Mouse (Mus musculus) natural killer cell, adult 2 months (primary cell): ENCODE results near the gene Slc9b1.
A peak's percentile ranks its signal among the peaks of the same experiment; 100 is the strongest.

Source experiments
- DNase-seq, 2 experiments: peaks; one replicate each; pipeline ENCODE4 v3.0.0; 2022; ENCODE audit warnings: low spot score in 2 of 2

Slc9b1 gene

DNA sequence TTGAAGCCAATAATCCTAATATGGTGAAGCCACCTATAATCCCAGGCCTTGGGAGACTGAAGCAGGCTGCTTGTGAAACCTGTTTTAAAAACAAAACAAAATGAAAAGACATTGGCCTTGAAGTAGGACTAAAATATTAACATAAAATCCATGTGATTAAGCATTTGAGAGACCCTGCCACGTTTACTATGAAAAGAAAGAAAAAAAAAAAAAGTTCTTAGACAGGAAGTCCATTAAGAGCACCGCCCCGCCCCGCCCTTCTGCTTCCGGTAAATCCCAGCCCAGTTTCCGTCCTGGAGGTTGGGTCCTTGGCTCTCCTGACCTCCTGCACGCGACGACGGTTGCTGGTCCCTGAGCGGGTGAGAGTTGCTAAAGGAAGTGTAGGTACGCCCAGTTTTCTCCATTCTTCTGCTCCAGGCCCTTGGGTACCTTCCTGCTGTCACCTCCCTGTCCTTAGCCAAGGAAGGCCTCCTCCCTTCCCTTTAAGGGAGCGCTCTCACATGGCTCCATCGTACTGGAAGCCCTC lies at the start of gene Slc9b1:
Gene Slc9b1, plus strand, starts transcription at position 291 of the 526 bp plus-strand sequence.
- no peak for DNase-seq

GRCm38 (mm10) chr3:135298560-135298959 lies 49.3 kb upstream of the Slc9b1 start:
- DNase-seq, result no peak

DNA sequence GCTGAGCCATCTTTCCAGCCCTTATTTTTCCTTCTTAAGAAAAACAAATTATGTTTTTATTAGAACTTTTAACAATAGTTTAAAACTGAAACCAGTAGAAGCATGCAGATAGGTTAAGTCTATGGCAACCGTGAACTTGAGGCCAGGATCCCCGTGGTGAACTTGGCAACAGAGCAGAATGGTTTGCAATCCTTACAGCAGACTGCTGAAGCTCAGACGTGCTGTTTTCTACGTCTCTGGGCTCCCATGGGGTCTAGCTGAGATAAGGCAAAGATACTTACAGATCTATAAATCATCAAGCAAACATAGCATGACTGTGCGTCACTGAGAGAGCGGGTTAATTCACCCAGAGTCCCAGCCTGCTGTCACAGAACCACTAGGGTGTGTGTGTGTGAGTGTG lies 47.7 kb upstream of the Slc9b1 start:
- no peak for DNase-seq

DNA sequence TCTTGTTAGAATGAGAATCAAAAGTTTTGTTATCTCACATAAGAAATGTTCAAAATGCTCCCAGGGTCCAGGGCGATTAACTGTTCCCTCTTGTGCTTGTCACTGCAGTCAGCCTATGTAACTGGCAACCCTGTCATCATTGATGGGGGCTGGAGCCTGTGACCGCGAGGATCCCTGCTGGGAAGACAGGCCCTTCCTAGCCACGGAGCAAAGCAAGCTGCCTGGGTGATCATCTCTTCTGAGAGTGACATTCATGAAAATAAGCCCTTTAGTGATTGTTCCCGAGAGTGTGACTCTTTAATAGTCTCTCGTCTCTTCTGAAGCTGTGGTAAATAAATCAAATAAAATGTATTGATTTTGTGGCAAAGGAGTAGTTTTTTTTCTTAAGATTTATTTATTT lies 43.8 kb upstream of the Slc9b1 start:
- no peak for DNase-seq

- DNase-seq, result no peak
Observed at GRCm38 (mm10) chr3:135304566-135304965, 43.3 kb upstream of the Slc9b1 start.

DNA sequence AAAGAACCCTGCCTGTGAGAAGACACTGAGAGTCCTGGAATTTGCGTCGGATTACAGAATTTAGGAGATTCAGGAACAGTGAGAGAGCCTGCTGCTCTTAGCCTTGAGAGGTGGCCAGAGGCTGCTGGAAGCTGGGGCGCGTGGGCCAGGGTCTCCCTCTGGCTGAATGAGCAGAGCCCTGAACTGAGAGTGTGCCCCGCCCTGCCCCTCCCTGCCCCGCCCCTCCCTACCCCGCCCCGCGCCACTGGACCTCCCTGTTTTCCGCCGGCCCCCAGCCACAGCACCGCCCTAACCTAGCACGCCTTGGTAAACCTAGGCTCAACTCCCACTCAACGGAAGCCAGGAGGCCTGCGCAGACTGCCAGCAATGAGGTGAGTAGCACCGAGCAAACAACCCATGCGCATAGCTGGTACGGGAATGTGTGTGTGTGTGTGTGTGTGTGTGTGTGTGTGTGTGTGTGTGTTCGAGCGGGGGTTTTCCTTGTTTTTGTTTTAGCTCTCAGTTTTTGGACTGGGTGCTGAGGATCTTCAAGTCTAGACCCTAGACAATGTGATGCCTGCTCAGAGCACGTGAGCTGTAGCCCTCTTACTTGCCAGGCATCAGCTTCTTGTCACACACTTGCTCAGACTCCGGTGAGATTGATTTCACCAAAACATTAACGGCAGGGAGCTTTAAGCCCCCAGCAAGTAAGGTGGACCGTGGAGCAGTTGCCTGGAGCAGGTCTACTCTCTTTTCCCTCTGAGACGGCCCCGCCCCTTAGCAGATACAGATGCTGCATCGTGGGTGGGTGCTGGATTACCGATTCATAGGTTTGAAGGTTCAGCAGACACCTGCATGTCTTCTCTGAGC lies 40.2 kb upstream of the Slc9b1 start, which contains the start of gene Slc9b2:
Gene Slc9b2, plus strand, starts transcription at position 290 of the 849 bp plus-strand sequence.
- DNase-seq, result peak in 1 of 2 experiments; percentile 18

DNA sequence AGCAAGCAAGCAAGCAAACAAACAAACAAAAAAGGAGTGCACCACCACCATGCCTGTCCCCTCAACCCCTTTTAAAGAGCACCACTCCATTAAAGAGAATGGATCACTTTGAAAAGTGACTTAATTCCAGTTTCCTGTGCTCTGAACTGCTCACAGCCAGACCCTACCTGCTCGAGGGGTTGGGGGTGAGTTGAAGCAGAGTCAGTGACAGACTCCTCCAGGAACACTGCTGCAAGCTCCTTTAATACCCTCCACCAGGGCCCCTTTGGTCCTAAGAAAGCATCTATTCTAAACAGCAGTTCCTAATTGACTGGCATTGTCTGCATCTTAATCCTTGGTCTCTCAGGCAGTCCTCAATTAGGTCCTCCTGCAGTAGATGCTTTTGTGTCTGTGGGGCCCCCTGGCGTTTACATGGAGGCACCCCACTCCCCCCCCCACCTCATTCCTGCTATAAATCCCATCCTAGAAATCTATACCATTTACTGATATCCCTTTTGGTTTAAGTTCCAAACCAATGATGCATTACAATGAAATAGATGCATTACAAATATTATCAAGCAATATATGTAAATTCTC lies 34.8 kb upstream of the Slc9b1 start:
- DNase-seq, result no peak

GRCm38 (mm10) chr3:135313727-135314126 lies 34.1 kb upstream of the Slc9b1 start:
- no peak for DNase-seq

GRCm38 (mm10) chr3:135314811-135315210 lies 33.0 kb upstream of the Slc9b1 start:
- DNase-seq, result no peak

DNA sequence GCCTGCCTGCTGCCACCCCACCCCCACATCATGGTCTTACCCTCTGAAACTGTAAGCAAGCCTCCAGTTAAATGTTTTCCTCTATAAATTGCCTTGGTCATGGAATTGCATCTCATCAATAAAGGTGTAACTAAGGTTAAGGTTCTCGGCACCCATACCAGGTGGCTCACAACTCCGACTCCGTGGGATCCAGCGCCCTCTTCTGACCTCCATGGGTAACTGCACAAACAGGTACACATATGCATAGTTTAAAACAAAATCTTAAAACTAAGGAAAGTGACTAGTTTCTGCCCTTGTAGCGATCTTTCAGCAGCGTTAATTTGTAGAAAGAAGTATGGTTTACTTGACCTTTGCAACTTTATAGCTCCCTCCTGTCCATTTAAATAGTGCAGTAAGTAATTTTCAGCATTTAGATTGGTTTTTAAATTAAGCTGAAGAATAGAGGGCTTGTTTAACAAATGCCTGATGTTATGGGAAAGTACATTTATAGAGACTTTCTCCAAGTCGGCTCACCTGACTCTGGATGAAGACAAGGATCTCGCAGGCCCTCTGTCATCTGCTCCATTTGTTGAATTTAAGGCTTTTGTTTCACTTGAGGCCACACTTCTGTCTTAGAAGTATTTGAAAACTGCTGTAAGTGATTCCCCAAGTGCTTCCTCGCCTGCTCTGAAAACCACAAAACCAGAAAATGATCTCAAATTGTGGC lies 32.0 kb upstream of the Slc9b1 start:
- DNase-seq, result no peak

DNA sequence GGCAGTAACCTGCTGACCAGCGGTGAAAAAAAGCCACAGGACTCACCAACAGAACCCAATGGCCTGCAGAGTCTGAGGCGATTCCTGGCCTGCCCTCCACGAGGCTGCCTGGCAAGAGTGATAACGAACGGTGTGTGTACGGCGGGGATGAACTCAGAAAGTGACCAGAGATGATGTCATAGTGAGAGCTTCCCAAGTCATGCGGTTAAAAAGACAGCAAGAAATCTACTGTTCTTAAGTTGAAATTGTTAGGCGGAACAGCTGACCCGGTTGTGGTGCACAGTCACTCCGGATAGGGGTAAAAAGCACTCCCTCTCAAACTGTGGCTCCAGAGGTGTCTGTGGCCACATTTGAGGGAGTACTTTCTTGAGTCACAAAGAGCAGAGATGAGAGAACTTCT lies 29.5 kb upstream of the Slc9b1 start:
- no peak for DNase-seq

GRCm38 (mm10) chr3:135324354-135324753 lies 23.5 kb upstream of the Slc9b1 start:
- DNase-seq, result no peak

DNA sequence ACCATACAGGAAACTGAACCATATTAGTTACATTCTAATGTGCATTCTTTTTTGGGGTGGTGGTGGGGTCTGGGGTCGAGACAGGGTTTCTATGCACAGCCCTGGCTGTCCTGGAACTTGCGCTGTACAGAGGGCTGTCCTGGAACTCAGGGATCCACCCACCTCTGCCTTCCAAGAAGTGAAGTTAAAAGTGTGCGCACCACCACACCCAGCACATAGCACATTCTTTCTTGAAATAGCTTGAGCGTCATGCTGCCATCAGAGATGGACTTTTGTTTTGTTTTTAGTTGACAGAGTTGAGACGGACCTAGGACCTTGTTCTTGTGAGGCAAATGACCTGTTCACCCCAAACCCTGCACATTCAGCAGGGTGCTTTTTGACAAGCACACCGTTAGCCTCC lies 20.7 kb upstream of the Slc9b1 start:
- DNase-seq, result no peak

GRCm38 (mm10) chr3:135327601-135328000 lies 20.2 kb upstream of the Slc9b1 start:
- DNase-seq, result no peak

DNA sequence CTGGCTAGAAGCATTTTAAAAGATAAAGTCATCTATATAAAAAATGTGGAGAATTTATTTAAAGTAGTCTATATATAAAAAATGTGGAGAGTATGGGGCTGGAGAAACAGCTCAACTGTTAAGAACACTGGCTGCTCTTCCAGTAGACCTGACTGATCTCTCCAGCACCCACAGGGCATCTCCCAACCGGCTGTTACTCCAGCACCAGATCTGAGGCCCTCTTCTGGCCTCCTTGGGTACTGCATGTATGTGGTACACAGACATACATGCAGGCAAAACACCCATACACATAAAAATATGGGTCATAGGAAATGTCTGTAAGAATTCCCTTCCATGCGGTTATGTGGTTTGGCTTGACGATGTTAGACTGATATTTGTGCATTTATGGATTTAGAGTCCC lies 19.3 kb upstream of the Slc9b1 start:
- peak; percentile 35 to 53 for DNase-seq

- DNase-seq, result no peak
Observed at GRCm38 (mm10) chr3:135332691-135333090, 15.1 kb upstream of the Slc9b1 start.

DNA sequence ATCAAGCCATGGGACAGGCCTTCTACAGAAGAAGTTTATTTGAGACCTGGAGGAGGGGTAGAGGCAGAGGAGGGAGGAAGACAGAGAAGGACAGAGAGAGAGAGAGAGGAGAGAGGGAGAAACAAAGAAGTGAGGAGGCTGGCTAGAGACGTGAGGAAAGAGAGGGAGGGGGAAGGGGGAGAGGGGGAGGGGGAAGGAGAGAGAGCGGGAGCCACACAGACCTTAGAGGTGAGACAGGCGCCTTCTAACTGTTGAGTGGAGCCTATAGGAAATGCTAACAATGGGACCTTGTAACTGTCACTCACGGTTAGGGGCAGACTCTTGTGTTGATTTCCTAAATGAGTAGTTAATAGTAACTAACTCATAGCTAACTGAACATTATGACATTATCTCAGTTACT lies 14.1 kb upstream of the Slc9b1 start:
- no peak for DNase-seq

- DNase-seq, result no peak
Observed at GRCm38 (mm10) chr3:135349022-135349421, 1.2 kb downstream of the Slc9b1 start.

- no peak for DNase-seq
Observed at GRCm38 (mm10) chr3:135351857-135352256, 4.0 kb downstream of the Slc9b1 start.

DNA sequence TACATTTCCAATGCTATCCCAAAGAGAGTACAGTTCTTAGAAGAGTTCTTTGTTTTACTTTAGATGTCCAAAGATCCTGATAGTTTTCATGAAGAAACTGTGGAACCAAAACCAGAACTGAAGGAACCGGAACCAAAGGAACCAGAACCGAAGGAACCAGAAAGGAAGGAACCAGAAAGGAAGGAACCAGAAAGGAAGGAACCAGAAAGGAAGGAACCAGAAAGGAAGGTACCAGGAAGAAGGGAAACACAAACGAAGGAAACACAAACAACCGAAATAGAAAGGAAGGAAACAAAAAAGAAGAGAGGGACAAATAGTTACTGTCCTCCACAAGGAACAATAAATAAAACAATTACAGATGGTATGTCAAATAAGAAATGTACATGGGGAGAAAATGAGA lies 9.6 kb downstream of the Slc9b1 start:
- no peak for DNase-seq

GRCm38 (mm10) chr3:135375836-135376235 lies 28.0 kb downstream of the Slc9b1 start:
- DNase-seq, result no peak

DNA sequence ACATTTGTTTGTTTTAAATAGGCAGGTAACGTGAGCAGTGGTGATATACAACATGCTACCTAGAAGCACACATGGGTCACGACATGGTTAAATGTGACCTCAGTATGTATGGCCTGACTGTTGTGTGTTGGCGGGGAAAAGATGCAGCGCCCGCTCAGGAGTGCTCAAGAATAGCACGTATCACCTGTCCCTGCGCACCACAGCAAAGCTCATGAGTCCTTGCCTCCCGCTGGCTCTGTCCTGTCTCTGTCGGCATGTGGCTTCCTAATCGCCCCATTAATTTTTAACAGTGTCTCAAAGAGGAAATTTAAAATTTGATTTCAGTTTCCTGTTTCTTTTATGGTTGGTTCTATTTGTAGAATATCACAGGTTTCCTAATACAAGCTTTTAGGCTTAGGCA lies 29.6 kb downstream of the Slc9b1 start:
- DNase-seq, result no peak
